Mouse (Mus musculus) left cerebral cortex, postnatal 4 days (tissue): ENCODE data around the gene Rhov. TPM values are rescaled to one million over a fixed set of nuclear protein-coding genes. Genes with fewer than 3 reads are reported as not detected.

Source experiments
- DNase-seq: peaks from one replicate; pipeline ENCODE4 v3.0.0-alpha.2; 2022
- intact Hi-C: fragments of 180-260 bp; cut with DNase I; formaldehyde crosslinking; loops from one replicate; pipeline ENCODE4 v1.15.1; 2025
- total RNA-seq, 2 experiments: library from RNA; stranded (reverse); gene quantifications; 2 replicates each; pipeline ENCODE4 v1.2.3; 2021

Rhov gene
- total RNA-seq, result 10 to 100 TPM; 20.4 to 23.9 TPM

- DNase-seq, result peak; percentile 79
- intact Hi-C loops, result no loop called here
These were observed at the start of gene Rhov for GRCm38 (mm10) chr2:119270643-119271331. TSS of gene Rhov (minus strand) at chr2:119271272.

GRCm38 (mm10) chr2:119320571-119320970, 49.5 kb upstream of the Rhov start:
- intact Hi-C loops, result no loop called here
- no peak for DNase-seq

GRCm38 (mm10) chr2:119318043-119318710, 47.1 kb upstream of the Rhov start:
- intact Hi-C loops, result no loop called here
- no peak for DNase-seq

- intact Hi-C loops, result no loop called here
- DNase-seq, result no peak
These were observed 43.8 kb upstream of the Rhov start for GRCm38 (mm10) chr2:119314742-119315310.

GRCm38 (mm10) chr2:119313780-119314479, 42.9 kb upstream of the Rhov start:
- DNase-seq, result no peak
- intact Hi-C loops, result no loop called here

- no peak for DNase-seq
These were observed 41.4 kb upstream of the Rhov start for GRCm38 (mm10) chr2:119312380-119312958.

GRCm38 (mm10) chr2:119311544-119311943, 40.5 kb upstream of the Rhov start:
- intact Hi-C loops, result no loop called here
- DNase-seq, result no peak

More at GRCm38 (mm10) chr2:119312380-119312958, 41.4 kb upstream of the Rhov start:
- intact Hi-C loops, result no loop called here

GRCm38 (mm10) chr2:119304798-119305208, 33.7 kb upstream of the Rhov start:
- no peak for DNase-seq
- intact Hi-C loops, result no loop called here

GRCm38 (mm10) chr2:119304391-119304790, 33.3 kb upstream of the Rhov start:
- intact Hi-C loops, result no loop called here

GRCm38 (mm10) chr2:119302876-119303275, 31.8 kb upstream of the Rhov start:
- DNase-seq, result no peak
- intact Hi-C loops, result no loop called here

More at GRCm38 (mm10) chr2:119304391-119304790, 33.3 kb upstream of the Rhov start:
- DNase-seq, result no peak

- DNase-seq, result peak; percentile 78
- intact Hi-C loops, result no loop called here
These were observed 29.9 kb upstream of the Rhov start for GRCm38 (mm10) chr2:119300819-119301493.

GRCm38 (mm10) chr2:119299981-119300818, 29.1 kb upstream of the Rhov start:
- DNase-seq, result peak; percentile 86
- intact Hi-C loops, result loop anchor here (10.0 kb wide), 1 partner anchor 115 kb away; no protein-coding TSS in a partner anchor

GRCm38 (mm10) chr2:119298839-119299238, 27.8 kb upstream of the Rhov start:
- no peak for DNase-seq
- intact Hi-C loops, result loop anchor here (10.0 kb wide), 1 partner anchor 116 kb away; no protein-coding TSS in a partner anchor

GRCm38 (mm10) chr2:119298330-119298729, 27.3 kb upstream of the Rhov start:
- peak; percentile 67 for DNase-seq
- intact Hi-C loops, result loop anchor here (10.0 kb wide), 1 partner anchor 116 kb away; no protein-coding TSS in a partner anchor

GRCm38 (mm10) chr2:119297506-119297905, 26.4 kb upstream of the Rhov start:
- DNase-seq, result no peak
- intact Hi-C loops, result loop anchor here (10.0 kb wide), 1 partner anchor 117 kb away; no protein-coding TSS in a partner anchor

GRCm38 (mm10) chr2:119296756-119297155, 25.7 kb upstream of the Rhov start:
- DNase-seq, result no peak
- intact Hi-C loops, result loop anchor here (10.0 kb wide), 1 partner anchor 118 kb away; no protein-coding TSS in a partner anchor

- intact Hi-C loops, result loop anchor here (10.0 kb wide), 1 partner anchor 120 kb away; no protein-coding TSS in a partner anchor
- no peak for DNase-seq
These were observed 23.3 kb upstream of the Rhov start for GRCm38 (mm10) chr2:119294411-119294810.

- DNase-seq, result no peak
- intact Hi-C loops, result loop anchor here (10.0 kb wide), 1 partner anchor 121 kb away; no protein-coding TSS in a partner anchor
These were observed 22.8 kb upstream of the Rhov start for GRCm38 (mm10) chr2:119293776-119294390.
